In genomic region chr11:103764601-103765000, GRCm38 (mm10) we compare ENCODE assay signal across 1 mouse cellular context.
TF ChIP-seq lines count a peak whose summit lies in the region.

No protein-coding gene starts in this region.

TF ChIP-seq in CH12.LX, 34 proteins besides CTCF, POLR2A, EP300 and RAD21 (continued from another document):
- TF ChIP-seq BHLHE40 (IDR thresholded peaks at IDR 0.05; ENCODE audit: low read depth, low read length): peak; percentile 36; the same call in 1 of the 2 replicates
- TF ChIP-seq IRF4 (IDR thresholded peaks at IDR 0.05; ENCODE audit: low read depth, low read length): peak; percentile 71
- TF ChIP-seq MEF2A (IDR thresholded peaks at IDR 0.05; ENCODE audit: borderline replicate concordance, low read depth, low read length): peak; percentile 29; the same call in 1 of the 2 replicates
- TF ChIP-seq MAFK (IDR thresholded peaks at IDR 0.05; ENCODE audit: insufficient replicate concordance, low read length): no peak
- peak; percentile 86; the same call in 1 of the 2 replicates for TF ChIP-seq TCF12 (IDR thresholded peaks at IDR 0.05; ENCODE audit: low read depth, low read length)
- no peak for TF ChIP-seq SMC3 (IDR thresholded peaks at IDR 0.05; ENCODE audit: low read depth, low read length)
